In genomic region chr11:6474874-6475731, GRCm38 (mm10) we compare ENCODE assay signal across 8 mouse cellular contexts. TPM values are rescaled to one million over a fixed set of nuclear protein-coding genes. Genes with fewer than 3 reads are reported as not detected.
DNase-seq lines count a peak whose midpoint lies in the region; ATAC-seq and TF ChIP-seq lines count a peak whose summit lies in the region.

No protein-coding gene starts in this region.

- peaks cover 11% of the 10 kb centered on the region for H3K4me1 ChIP-seq in bone marrow macrophage, adult 2 months (ENCODE audit: control insufficient read depth, insufficient read depth, low read length)
- H3K4me1 ChIP-seq in forebrain, embryonic 10.5 days: peaks cover 49% of the 10 kb centered on the region
- peaks cover 36% of the 10 kb centered on the region for H3K4me1 ChIP-seq in heart, embryonic 13.5 days
- peaks cover 36% of the 10 kb centered on the region for H3K4me1 ChIP-seq in kidney, embryonic 16.5 days (ENCODE audit: insufficient read depth, low read length)
- peaks cover 48% of the 10 kb centered on the region for H3K4me1 ChIP-seq in liver, embryonic 15.5 days (replicated peaks)
- peaks cover 12% of the 10 kb centered on the region; the same call in 1 of the 2 replicates for H3K4me1 ChIP-seq in stomach, embryonic 15.5 days

- H3K9ac ChIP-seq in heart, embryonic 13.5 days: peak overlapping the region; percentile 100
- H3K9ac ChIP-seq in kidney, embryonic 16.5 days (replicated peaks; ENCODE audit: low read length): peak overlapping the region; percentile 97
- H3K9ac ChIP-seq in liver, embryonic 15.5 days: peak overlapping the region; percentile 98
- peak overlapping the region; percentile 58 for H3K9ac ChIP-seq in stomach, embryonic 15.5 days

- no peak for TF ChIP-seq CTCF in bone marrow macrophage, adult 2 months (IDR thresholded peaks at IDR 0.05; ENCODE audit: low read depth, low read length)

- DNase-seq in CD4-positive, CD25-positive, alpha-beta regulatory T cell, adult 2 months (ENCODE audit: low read depth, low spot score): peak; percentile 78
- DNase-seq in forebrain, embryonic 10.5 days (ENCODE audit: extremely low spot score, low spot score): peak; percentile 64
- peak; percentile 73 for DNase-seq in neural tube, embryonic 10.5 days (ENCODE audit: extremely low spot score, low spot score)

- H3K4me3 ChIP-seq in bone marrow macrophage, adult 2 months (ENCODE audit: insufficient read depth, low read length): peak overlapping the region; percentile 89
- H3K4me3 ChIP-seq in forebrain, embryonic 10.5 days: peak overlapping the region; percentile 97
- peak overlapping the region; percentile 89 for H3K4me3 ChIP-seq in heart, embryonic 13.5 days
- peak overlapping the region; percentile 84 for H3K4me3 ChIP-seq in kidney, embryonic 16.5 days (ENCODE audit: low read length)
- H3K4me3 ChIP-seq in liver, embryonic 15.5 days (replicated peaks): peak overlapping the region; percentile 98
- peak overlapping the region; percentile 90 for H3K4me3 ChIP-seq in stomach, embryonic 15.5 days (replicated peaks)

- H3K27me3 ChIP-seq in forebrain, embryonic 10.5 days (ENCODE audit: poor library complexity, severe bottlenecking): no peaks in the 10 kb centered on the region
- H3K27me3 ChIP-seq in heart, embryonic 13.5 days (replicated peaks): no peaks in the 10 kb centered on the region
- no peaks in the 10 kb centered on the region for H3K27me3 ChIP-seq in kidney, embryonic 16.5 days (ENCODE audit: insufficient read depth, low read length)
- H3K27me3 ChIP-seq in liver, embryonic 15.5 days: no peaks in the 10 kb centered on the region
- H3K27me3 ChIP-seq in stomach, embryonic 15.5 days (replicated peaks): no peaks in the 10 kb centered on the region

- TF ChIP-seq POLR2A in bone marrow macrophage, adult 2 months (IDR thresholded peaks at IDR 0.05; ENCODE audit: borderline replicate concordance, low read depth, low read length): no peak

- H3K27ac ChIP-seq in bone marrow macrophage, adult 2 months (ENCODE audit: insufficient read depth, low read depth, low read length): peak overlapping the region; percentile 93
- H3K27ac ChIP-seq in forebrain, embryonic 10.5 days: peak overlapping the region; percentile 95
- peak overlapping the region; percentile 97 for H3K27ac ChIP-seq in heart, embryonic 13.5 days (replicated peaks)
- peak overlapping the region; percentile 97 for H3K27ac ChIP-seq in kidney, embryonic 16.5 days (ENCODE audit: low read length)
- peak overlapping the region; percentile 97 for H3K27ac ChIP-seq in liver, embryonic 15.5 days (replicated peaks)
- H3K27ac ChIP-seq in stomach, embryonic 15.5 days: peak overlapping the region; percentile 96

- peak overlapping the region; percentile 95 for H3K4me2 ChIP-seq in heart, embryonic 13.5 days
- H3K4me2 ChIP-seq in kidney, embryonic 16.5 days (replicated peaks; ENCODE audit: low read depth, low read length): peak overlapping the region; percentile 83
- peak overlapping the region; percentile 91 for H3K4me2 ChIP-seq in liver, embryonic 15.5 days
- peak overlapping the region; percentile 56 for H3K4me2 ChIP-seq in stomach, embryonic 15.5 days

- WGBS in forebrain, embryonic 10.5 days: under 1% methylated on average over 109 of the region's 109 CpGs
- under 1% methylated on average over 107 of the region's 109 CpGs for WGBS in heart, embryonic 13.5 days
- WGBS in kidney, embryonic 16.5 days: under 1% methylated on average over 107 of the region's 109 CpGs
- under 1% methylated on average over 108 of the region's 109 CpGs for WGBS in liver, embryonic 15.5 days (ENCODE audit: insufficient replicate concordance)
- WGBS in stomach, embryonic 15.5 days: under 1% methylated on average over 109 of the region's 109 CpGs

- ATAC-seq in heart, embryonic 13.5 days (ENCODE audit: extremely low read depth, insufficient number of reproducible peaks, low FRiP score, low TSS enrichment): peak; percentile 52
- ATAC-seq in kidney, embryonic 16.5 days (ENCODE audit: low FRiP score, low TSS enrichment): peak; percentile 32
- ATAC-seq in liver, embryonic 15.5 days (ENCODE audit: insufficient read depth): peak; percentile 38
- peak; percentile 44 for ATAC-seq in stomach, embryonic 15.5 days (ENCODE audit: insufficient read depth, low FRiP score, low read depth)

- H3K9me3 ChIP-seq in forebrain, embryonic 10.5 days: no peaks in the 10 kb centered on the region
- no peaks in the 10 kb centered on the region for H3K9me3 ChIP-seq in heart, embryonic 13.5 days
- H3K9me3 ChIP-seq in kidney, embryonic 16.5 days (ENCODE audit: low read length): no peaks in the 10 kb centered on the region
- no peaks in the 10 kb centered on the region for H3K9me3 ChIP-seq in liver, embryonic 15.5 days (replicated peaks)
- H3K9me3 ChIP-seq in stomach, embryonic 15.5 days: no peaks in the 10 kb centered on the region

- peaks cover 38% of the 10 kb centered on the region for H3K36me3 ChIP-seq in forebrain, embryonic 10.5 days (replicated peaks)
- peaks cover 19% of the 10 kb centered on the region for H3K36me3 ChIP-seq in heart, embryonic 13.5 days
- no peaks in the 10 kb centered on the region for H3K36me3 ChIP-seq in kidney, embryonic 16.5 days (ENCODE audit: insufficient read depth, low read length)
- peaks cover 18% of the 10 kb centered on the region for H3K36me3 ChIP-seq in liver, embryonic 15.5 days (replicated peaks)
- H3K36me3 ChIP-seq in stomach, embryonic 15.5 days: no peaks in the 10 kb centered on the region

RNA-seq across cellular contexts. Expression of gene Purb, which starts 0.6 kb away (rescaled TPM):
- polyA plus RNA-seq in bone marrow macrophage, adult 2 months (2012; ENCODE audit: insufficient read depth, insufficient read length, missing spikeins): 37.3 and 37.7 TPM in 2 replicates
- polyA plus RNA-seq in forebrain, embryonic 10.5 days (2016; fragmentation: Nextera tagmentation; extraction: Ambion mirVana): 16.9 and 18.7 TPM in 2 replicates
- 23.5 and 25.5 TPM in 2 replicates for polyA plus RNA-seq in heart, embryonic 13.5 days (2015; fragmentation: Nextera tagmentation; extraction: Ambion mirVana)
- polyA plus RNA-seq in kidney, embryonic 16.5 days (2015; fragmentation: Nextera tagmentation; extraction: Ambion mirVana): 24.8 and 30.1 TPM in 2 replicates
- polyA plus RNA-seq in liver, embryonic 15.5 days (2015; fragmentation: Nextera tagmentation; extraction: Ambion mirVana): 7.6 TPM in 2 replicates
- polyA plus RNA-seq in stomach, embryonic 15.5 days (2015; fragmentation: Nextera tagmentation; extraction: Ambion mirVana): 28.5 and 28.7 TPM in 2 replicates

RNA-seq across cellular contexts. Expression of gene H2afv, which starts 30.9 kb away (rescaled TPM):
- polyA plus RNA-seq in bone marrow macrophage, adult 2 months (2012; ENCODE audit: insufficient read depth, insufficient read length, missing spikeins): 146 and 172 TPM in 2 replicates
- polyA plus RNA-seq in forebrain, embryonic 10.5 days (2016; fragmentation: Nextera tagmentation; extraction: Ambion mirVana): 844 and 848 TPM in 2 replicates
- polyA plus RNA-seq in heart, embryonic 13.5 days (2015; fragmentation: Nextera tagmentation; extraction: Ambion mirVana): 309 and 340 TPM in 2 replicates
- 560 and 596 TPM in 2 replicates for polyA plus RNA-seq in kidney, embryonic 16.5 days (2015; fragmentation: Nextera tagmentation; extraction: Ambion mirVana)
- polyA plus RNA-seq in liver, embryonic 15.5 days (2015; fragmentation: Nextera tagmentation; extraction: Ambion mirVana): 109 and 118 TPM in 2 replicates
- polyA plus RNA-seq in stomach, embryonic 15.5 days (2015; fragmentation: Nextera tagmentation; extraction: Ambion mirVana): 399 and 425 TPM in 2 replicates

RNA-seq across cellular contexts. Expression of gene Myo1g, which starts 45.7 kb away (rescaled TPM):
- 96.5 and 106 TPM in 2 replicates for polyA plus RNA-seq in bone marrow macrophage, adult 2 months (2012; ENCODE audit: insufficient read depth, insufficient read length, missing spikeins)
- 0.97 and 1.0 TPM in 2 replicates for polyA plus RNA-seq in forebrain, embryonic 10.5 days (2016; fragmentation: Nextera tagmentation; extraction: Ambion mirVana)
- polyA plus RNA-seq in heart, embryonic 13.5 days (2015; fragmentation: Nextera tagmentation; extraction: Ambion mirVana): 0.50 and 0.98 TPM in 2 replicates
- polyA plus RNA-seq in kidney, embryonic 16.5 days (2015; fragmentation: Nextera tagmentation; extraction: Ambion mirVana): 1.0 and 1.2 TPM in 2 replicates
- polyA plus RNA-seq in liver, embryonic 15.5 days (2015; fragmentation: Nextera tagmentation; extraction: Ambion mirVana): 9.4 and 9.6 TPM in 2 replicates
- polyA plus RNA-seq in stomach, embryonic 15.5 days (2015; fragmentation: Nextera tagmentation; extraction: Ambion mirVana): 3.5 and 4.3 TPM in 2 replicates

RNA-seq across cellular contexts. Expression of gene Ppia, which starts 59.9 kb away (rescaled TPM):
- polyA plus RNA-seq in bone marrow macrophage, adult 2 months (2012; ENCODE audit: insufficient read depth, insufficient read length, missing spikeins): 1,442 and 1,533 TPM in 2 replicates
- polyA plus RNA-seq in forebrain, embryonic 10.5 days (2016; fragmentation: Nextera tagmentation; extraction: Ambion mirVana): 6,009 and 6,074 TPM in 2 replicates
- polyA plus RNA-seq in heart, embryonic 13.5 days (2015; fragmentation: Nextera tagmentation; extraction: Ambion mirVana): 4,195 and 4,594 TPM in 2 replicates
- polyA plus RNA-seq in kidney, embryonic 16.5 days (2015; fragmentation: Nextera tagmentation; extraction: Ambion mirVana): 4,884 and 4,942 TPM in 2 replicates
- polyA plus RNA-seq in liver, embryonic 15.5 days (2015; fragmentation: Nextera tagmentation; extraction: Ambion mirVana): 2,223 and 2,518 TPM in 2 replicates
- polyA plus RNA-seq in stomach, embryonic 15.5 days (2015; fragmentation: Nextera tagmentation; extraction: Ambion mirVana): 5,074 and 5,744 TPM in 2 replicates

Comparison
In these comparisons a context has a peak if more than half of its experiments do, and no peak if none do; other contexts are left out.
1. Peak in every context shown above with its lines: DNase-seq, ATAC-seq, H3K4me3 ChIP-seq and H3K27ac ChIP-seq.